Mouse (Mus musculus) CD4-positive, CD25-positive, alpha-beta regulatory T cell (primary cell): Measurements from ENCODE around the gene Wfdc10. TPM values are rescaled to one million over a fixed set of nuclear protein-coding genes. Genes with fewer than 3 reads are reported as not detected.

Experiments used
- polyA plus RNA-seq: library from polyadenylated mRNA; unstranded; fragments of 100-300 nt; shearing (Covaris generic); gene quantifications from one replicate; pipeline ENCODE4 v1.2.1, GENCODE M21; 2017

The Wfdc10 gene
- not detected for polyA plus RNA-seq

DNA sequence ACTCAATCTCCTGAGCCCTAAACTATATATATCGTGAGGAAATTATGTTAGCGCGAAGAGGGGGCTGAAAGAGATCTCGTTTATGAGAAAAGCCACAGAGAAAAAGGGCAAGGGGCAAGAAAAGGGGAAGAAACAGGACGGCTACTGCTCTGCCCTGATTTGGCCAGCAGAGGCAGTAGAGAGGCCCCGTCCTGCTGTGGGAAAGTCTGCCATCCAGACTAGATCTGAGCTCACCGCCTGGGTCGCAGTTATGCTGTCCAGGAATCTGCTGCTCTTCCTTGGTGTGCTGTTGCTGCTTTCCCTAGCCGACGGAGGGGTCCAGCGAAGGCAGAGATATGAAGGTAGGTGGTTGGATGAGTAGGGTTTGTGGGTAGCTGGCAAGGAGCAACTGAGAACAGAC lies at the start of gene Wfdc10:
Wfdc10 (plus strand) TSS at position 189 of the 400 bp plus-strand sequence.

DNA sequence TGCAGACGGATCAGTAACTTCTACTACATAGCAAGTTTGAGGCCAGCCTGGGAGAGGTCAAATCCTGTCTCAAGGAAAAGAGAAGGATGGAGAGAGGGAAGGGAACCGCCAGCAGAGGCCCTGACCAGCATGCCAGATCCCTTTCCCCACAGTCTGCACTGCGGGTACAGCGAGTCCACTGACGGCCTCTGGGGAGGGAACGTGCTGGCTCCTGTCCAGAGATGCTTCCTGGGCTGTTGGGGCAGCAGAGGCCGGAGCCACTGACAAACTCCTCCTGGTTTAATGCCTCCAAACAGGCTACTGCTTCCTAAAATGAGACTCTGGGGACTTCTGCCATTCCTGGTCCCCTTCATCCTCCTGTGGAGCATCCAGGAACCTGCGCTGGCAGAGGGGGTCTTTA lies 42.4 kb upstream of the Wfdc10 start, which contains the start of the genes Wfdc6b and Wfdc8:
Wfdc6b (plus strand) TSS at position 52 of the 400 bp plus-strand sequence.
Wfdc8 (minus strand) TSS at position 156 of the 400 bp plus-strand sequence.

DNA sequence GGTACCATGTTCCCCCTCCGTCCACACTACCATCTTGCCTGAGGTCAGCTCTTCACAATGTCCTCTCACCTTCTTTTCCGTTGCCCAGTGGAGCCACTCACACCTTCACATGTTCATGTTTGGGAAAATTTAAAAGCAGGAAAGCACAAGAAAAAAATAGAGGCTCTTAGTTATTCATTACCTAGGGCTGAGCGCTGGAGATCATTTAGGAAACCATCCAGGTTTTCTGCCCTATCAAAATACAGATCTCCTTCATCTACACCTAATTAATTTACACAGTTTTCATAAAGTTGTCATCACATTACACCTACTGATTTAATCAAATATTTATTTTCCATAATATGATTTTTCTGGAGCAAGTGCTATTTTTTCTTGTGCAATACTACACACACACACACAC lies 17.1 kb upstream of the Wfdc10 start, which contains the start of gene Wfdc16:
Wfdc16 (minus strand) TSS at position 101 of the 400 bp plus-strand sequence.

DNA sequence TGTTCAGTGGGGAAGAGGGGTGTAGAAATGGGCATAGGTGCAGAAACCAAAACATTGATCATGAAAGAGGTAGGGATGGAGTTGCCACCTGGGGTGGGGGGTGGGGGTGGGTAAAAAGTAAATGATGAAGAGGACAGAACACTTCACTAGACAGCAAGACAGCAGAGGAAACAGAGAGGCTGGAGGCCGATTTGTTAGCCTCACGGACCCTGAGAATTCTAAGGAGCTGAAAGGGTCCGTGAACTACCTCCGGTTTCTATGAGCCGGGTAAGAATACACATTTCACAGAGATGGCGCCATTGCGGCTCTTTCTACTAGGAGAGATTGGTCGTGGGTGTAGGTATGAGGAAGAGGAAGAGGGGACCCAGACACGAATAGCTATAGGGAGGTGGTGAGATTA lies 637 bp downstream of the Wfdc10 start, which contains the start of gene Wfdc9:
Wfdc9 (minus strand) TSS at position 101 of the 400 bp plus-strand sequence.

DNA sequence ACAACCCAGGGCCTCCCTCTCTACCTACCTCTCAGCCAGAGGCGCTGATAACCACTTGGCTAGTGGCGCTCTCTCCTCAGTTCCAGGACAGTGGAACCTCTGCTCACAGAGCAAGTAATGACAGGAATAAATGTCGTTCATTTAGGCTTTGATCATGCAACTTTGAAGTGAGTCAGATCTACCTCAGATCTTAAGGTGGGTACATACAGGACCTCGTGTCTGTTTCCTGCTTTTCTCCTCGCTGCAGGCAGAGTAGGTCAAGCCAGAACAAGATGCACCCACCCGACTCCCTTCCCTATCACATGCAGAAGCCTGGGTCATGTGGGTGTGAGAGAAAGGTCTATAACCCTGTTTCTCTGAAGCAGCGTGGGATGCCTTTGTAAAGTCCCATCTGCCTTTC lies 18.1 kb downstream of the Wfdc10 start, which contains the start of gene Wfdc11:
Wfdc11 (minus strand) TSS at position 101 of the 400 bp plus-strand sequence.

DNA sequence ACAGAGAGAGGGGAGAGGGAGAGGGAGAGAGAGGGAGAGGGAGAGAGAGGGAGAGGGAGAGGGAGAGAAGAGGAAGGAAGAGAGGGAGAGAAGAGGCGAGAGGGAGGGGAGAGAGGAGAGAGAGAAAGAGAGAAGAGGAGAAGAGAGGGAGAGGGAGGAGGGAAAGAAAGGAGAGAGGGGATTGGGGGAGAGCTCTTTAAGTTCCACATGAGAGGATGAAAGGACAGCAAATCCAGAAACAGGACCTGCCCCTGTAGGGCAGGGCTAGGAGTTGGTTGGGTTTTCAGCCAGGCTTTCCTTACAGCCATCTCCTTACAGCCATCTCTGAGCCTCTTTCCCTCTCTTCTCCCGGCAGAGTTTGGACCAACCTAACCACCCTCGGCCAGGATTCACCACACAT lies 29.0 kb downstream of the Wfdc10 start, which contains the start of gene Wfdc13:
Wfdc13 (plus strand) TSS at position 301 of the 400 bp plus-strand sequence.

DNA sequence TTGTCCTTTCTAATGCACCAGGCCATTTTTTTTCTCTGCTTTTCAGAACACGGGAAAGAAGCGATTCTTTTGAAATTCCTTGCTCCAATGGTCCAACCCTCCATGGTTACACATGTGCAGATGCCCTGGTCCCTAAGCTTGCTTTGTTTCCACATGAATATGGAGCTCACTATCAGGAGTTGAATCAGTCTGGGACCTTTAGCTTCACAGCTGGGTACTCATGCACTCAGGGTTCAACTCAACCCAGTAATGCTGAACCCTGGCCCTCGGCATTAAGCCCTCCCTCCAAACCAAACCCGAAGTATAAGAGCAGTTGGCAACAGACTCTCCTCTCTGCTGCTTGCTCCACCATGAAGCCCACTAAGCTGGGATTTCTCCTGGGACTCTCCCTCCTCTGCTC lies 42.4 kb downstream of the Wfdc10 start, which contains the start of gene Spint4:
Spint4 (plus strand) TSS at position 301 of the 400 bp plus-strand sequence.

Other genes with a start within 250 kb of the Wfdc10 start
- gene Sdc4, start 212.2 kb upstream of the Wfdc10 start, polyA plus RNA-seq = 17.7 TPM
- 97.5 TPM for gene Sys1, start 199.1 kb upstream of the Wfdc10 start, polyA plus RNA-seq
- gene Gm20458, start 195.1 kb upstream of the Wfdc10 start, polyA plus RNA-seq = 14.2 TPM
- 0.25 TPM for gene Trp53tg5, start 182.3 kb upstream of the Wfdc10 start, polyA plus RNA-seq
- gene Dbndd2, start 169.9 kb upstream of the Wfdc10 start, polyA plus RNA-seq = 2.7 TPM
- 34.1 TPM for gene Pigt, start 158.5 kb upstream of the Wfdc10 start, polyA plus RNA-seq
- 6.7 TPM for gene Wfdc2, start 93.6 kb upstream of the Wfdc10 start, polyA plus RNA-seq
- not detected for gene Spint3, start 82.6 kb upstream of the Wfdc10 start, polyA plus RNA-seq
- gene Wfdc6a, start 70.6 kb upstream of the Wfdc10 start, polyA plus RNA-seq = not detected
- gene Eppin, start 62.5 kb upstream of the Wfdc10 start, polyA plus RNA-seq = not detected
- gene Wfdc6b, start 42.5 kb upstream of the Wfdc10 start, polyA plus RNA-seq = not detected
- gene Wfdc8, start 42.4 kb upstream of the Wfdc10 start, polyA plus RNA-seq = not detected
- gene Wfdc16, start 17.2 kb upstream of the Wfdc10 start, polyA plus RNA-seq = not detected
- not detected for gene Wfdc9, start 537 bp downstream of the Wfdc10 start, polyA plus RNA-seq
- not detected for gene Wfdc11, start 18.0 kb downstream of the Wfdc10 start, polyA plus RNA-seq
- gene Wfdc13, start 29.1 kb downstream of the Wfdc10 start, polyA plus RNA-seq = not detected
- not detected for gene Spint4, start 42.5 kb downstream of the Wfdc10 start, polyA plus RNA-seq
- not detected for gene Spint5, start 59.3 kb downstream of the Wfdc10 start, polyA plus RNA-seq
- 0.11 TPM for gene Wfdc3, start 89.9 kb downstream of the Wfdc10 start, polyA plus RNA-seq
- 67.0 TPM for gene Dnttip1, start 89.9 kb downstream of the Wfdc10 start, polyA plus RNA-seq
- 4.3 TPM for gene Ube2c, start 113.9 kb downstream of the Wfdc10 start, polyA plus RNA-seq
- gene Tnnc2, start 123.9 kb downstream of the Wfdc10 start, polyA plus RNA-seq = not detected
- 5.7 TPM for gene Snx21, start 129.8 kb downstream of the Wfdc10 start, polyA plus RNA-seq
- 39.1 TPM for gene Acot8, start 148.8 kb downstream of the Wfdc10 start, polyA plus RNA-seq
- 6.1 TPM for gene Zswim3, start 149.1 kb downstream of the Wfdc10 start, polyA plus RNA-seq
- 21.3 TPM for gene Zswim1, start 166.6 kb downstream of the Wfdc10 start, polyA plus RNA-seq
- not detected for gene Spata25, start 172.5 kb downstream of the Wfdc10 start, polyA plus RNA-seq
- 167 TPM for gene Ctsa, start 176.8 kb downstream of the Wfdc10 start, polyA plus RNA-seq
- gene Neurl2, start 177.4 kb downstream of the Wfdc10 start, polyA plus RNA-seq = 1.8 TPM
- 0.26 TPM for gene Pltp, start 201.7 kb downstream of the Wfdc10 start, polyA plus RNA-seq
- 130 TPM for gene Pcif1, start 223.3 kb downstream of the Wfdc10 start, polyA plus RNA-seq